Mouse (Mus musculus) liver, embryonic 14.5 days (tissue): ENCODE data around the gene Psmg1.

Experiments used
- CTCF ChIP-seq: IDR thresholded peaks from 2 replicates; pipeline ENCODE4 v1.5.1; 2016; ENCODE audit warnings: antibody characterized with exemption, low read depth, control low read depth
- EP300 ChIP-seq: IDR thresholded peaks from 2 replicates; pipeline ENCODE4 v1.6.1; 2016; ENCODE audit warnings: antibody characterized with exemption, low read depth

DNA sequence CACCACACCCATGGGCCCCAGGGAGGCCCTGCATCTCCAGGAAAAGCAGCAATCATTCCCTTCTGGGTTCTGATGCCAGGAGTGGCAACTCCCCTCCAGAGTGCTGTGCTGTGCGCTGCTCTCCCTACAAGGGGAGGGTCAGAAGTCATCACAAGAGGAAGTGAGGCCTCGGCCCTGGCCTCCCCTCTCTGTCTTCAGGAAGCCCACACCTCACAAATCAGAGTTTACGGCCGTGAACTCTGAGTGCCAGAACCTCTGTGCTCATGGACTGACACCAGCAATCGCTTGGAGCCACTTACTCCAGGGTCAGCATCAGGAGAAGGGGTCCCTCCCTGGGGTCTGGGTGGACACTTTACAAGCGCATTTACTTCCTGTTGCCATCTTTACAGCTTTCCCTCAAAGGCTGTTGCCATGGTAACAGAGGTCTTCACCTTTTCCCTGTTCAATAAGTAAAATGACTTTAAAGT is 55.2 kb downstream of the Psmg1 start:
- no peak for TF ChIP-seq CTCF
- no peak for TF ChIP-seq EP300
